Mouse (Mus musculus): ENCODE data around the gene Olfr155.

Olfr155 gene

GRCm38 (mm10) chr4:43851265-43851664 is at the start of gene Olfr155:
Gene Olfr155, plus strand, starts transcription at chr4:43851565.
- no peak for DNase-seq

- DNase-seq = no peak
These were observed 28.3 kb upstream of the Olfr155 start for GRCm38 (mm10) chr4:43822896-43823550.

GRCm38 (mm10) chr4:43823845-43824337 is 27.5 kb upstream of the Olfr155 start, which contains the start of gene Olfr156:
Gene Olfr156, minus strand, starts transcription at chr4:43823895.
- peak in 1 of 2 experiments; percentile 4 for DNase-seq

GRCm38 (mm10) chr4:43828806-43829205 is 22.6 kb upstream of the Olfr155 start:
- no peak for DNase-seq

- no peak for DNase-seq
These were observed 19.3 kb upstream of the Olfr155 start for GRCm38 (mm10) chr4:43832031-43832430.

- no peak for DNase-seq
These were observed 17.6 kb upstream of the Olfr155 start for GRCm38 (mm10) chr4:43833752-43834151.

GRCm38 (mm10) chr4:43834749-43835148 is 16.6 kb upstream of the Olfr155 start:
- no peak for DNase-seq

GRCm38 (mm10) chr4:43838326-43838725 is 13.0 kb upstream of the Olfr155 start:
- DNase-seq = no peak

- no peak for DNase-seq
These were observed 11.3 kb upstream of the Olfr155 start, which contains the start of gene Olfr157 for GRCm38 (mm10) chr4:43840101-43840500. Gene Olfr157, minus strand, starts transcription at chr4:43840201.

GRCm38 (mm10) chr4:43854101-43854500 is 2.7 kb downstream of the Olfr155 start:
- DNase-seq = no peak

- DNase-seq = no peak
These were observed 8.5 kb downstream of the Olfr155 start for GRCm38 (mm10) chr4:43859886-43860285.

- peak; percentile 83 to 86 for DNase-seq
These were observed 9.6 kb downstream of the Olfr155 start for GRCm38 (mm10) chr4:43860744-43861519.

- no peak for DNase-seq
These were observed 11.9 kb downstream of the Olfr155 start for GRCm38 (mm10) chr4:43863298-43863697.

GRCm38 (mm10) chr4:43869821-43870220 is 18.5 kb downstream of the Olfr155 start:
- DNase-seq = no peak

GRCm38 (mm10) chr4:43874501-43874900 is 23.1 kb downstream of the Olfr155 start:
- no peak for DNase-seq

GRCm38 (mm10) chr4:43875160-43875918 is 24.0 kb downstream of the Olfr155 start, which contains the start of gene Reck:
Gene Reck, plus strand, starts transcription at chr4:43875530.
- peak; percentile 91 to 92 for DNase-seq

- DNase-seq = peak; percentile 35 to 50
These were observed 24.6 kb downstream of the Olfr155 start for GRCm38 (mm10) chr4:43875919-43876411.

- DNase-seq = no peak
These were observed 25.9 kb downstream of the Olfr155 start for GRCm38 (mm10) chr4:43877230-43877629.

- DNase-seq = no peak
These were observed 26.9 kb downstream of the Olfr155 start for GRCm38 (mm10) chr4:43878121-43878776.

- no peak for DNase-seq
These were observed 28.2 kb downstream of the Olfr155 start for GRCm38 (mm10) chr4:43879566-43879965.

- no peak for DNase-seq
These were observed 32.8 kb downstream of the Olfr155 start for GRCm38 (mm10) chr4:43884196-43884595.

GRCm38 (mm10) chr4:43891247-43891646 is 39.9 kb downstream of the Olfr155 start:
- no peak for DNase-seq

Measured in cerebellum, postnatal 14 days (tissue).